Mouse (Mus musculus): ENCODE results near the gene Adamts6.

DNA sequence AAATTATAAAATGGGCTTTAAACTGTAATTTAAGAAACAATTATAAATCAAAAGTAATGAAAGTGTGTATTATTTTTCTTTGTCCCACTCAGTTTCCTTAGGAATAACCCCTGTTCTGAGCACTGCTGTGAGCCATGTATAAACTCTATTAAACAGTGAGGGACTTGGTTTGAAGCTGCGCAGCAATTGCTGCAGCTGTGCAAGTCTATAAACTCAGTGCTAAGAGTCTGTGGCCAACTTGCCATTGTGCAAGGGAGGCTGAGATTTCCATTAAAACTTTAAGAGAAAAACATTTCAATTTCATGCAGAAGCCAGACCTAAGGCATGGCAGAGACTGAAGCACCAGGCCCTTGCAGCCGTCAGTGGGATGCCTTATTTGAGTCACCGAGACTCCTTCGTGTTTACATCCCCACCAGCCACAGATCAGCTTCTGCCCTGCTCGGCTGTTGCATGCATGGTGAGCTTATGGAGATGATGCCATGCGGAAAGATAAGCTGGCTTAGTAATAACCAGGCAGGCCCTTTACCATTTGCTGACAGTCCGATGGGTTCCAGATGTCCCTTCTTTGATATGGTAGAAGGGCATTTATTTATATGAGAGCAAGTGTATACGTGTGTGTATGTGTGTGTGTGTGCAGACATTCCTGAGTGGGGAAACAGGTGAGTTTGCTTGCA, 206.7 kb downstream of the Adamts6 start:
- TF ChIP-seq POLR2A (IDR thresholded peaks at IDR 0.05; ENCODE audit: low read depth, low read length) (no peak), CTCF (conservative IDR thresholded peaks at IDR 0.05; ENCODE audit: insufficient read depth, insufficient read length, low read depth, low read length) (no peak)

Measured in kidney, adult 2 months (tissue).